Mouse (Mus musculus) gastrocnemius, adult 2 months (tissue): ENCODE measurements around the gene Rps18. TPM values are rescaled to one million over a fixed set of nuclear protein-coding genes. Genes with fewer than 3 reads are reported as not detected.

Experiments
- DNase-seq: peaks from one replicate; pipeline ENCODE4 v3.0.0; 2022
- H3K27ac ChIP-seq: fragments of 200-600 bp; 2 replicates; pipeline ENCODE4 v1.8.1; 2022; ENCODE audit warnings: mild to moderate bottlenecking
- H3K4me3 ChIP-seq: fragments of 200-600 bp; 2 replicates; pipeline ENCODE4 v1.8.1; 2022; ENCODE audit warnings: mild to moderate bottlenecking, moderate library complexity
- CTCF ChIP-seq: fragments of 200-600 bp; IDR thresholded peaks from 2 replicates; pipeline ENCODE4 v1.8.1; 2022; ENCODE audit warnings: antibody characterized with exemption, mild to moderate bottlenecking, moderate library complexity
- intact Hi-C: fragments of 180-260 bp; cut with DNase I; formaldehyde crosslinking; loops from one replicate; pipeline ENCODE4 v1.15.1; 2025
- total RNA-seq, 2 experiments: library from RNA; stranded (reverse); gene quantifications; 2 replicates each; pipeline ENCODE4 v1.2.3; 2021

Gene Rps18
- total RNA-seq, 2 experiments from 2014 or later = 364 to 443 TPM

DNA sequence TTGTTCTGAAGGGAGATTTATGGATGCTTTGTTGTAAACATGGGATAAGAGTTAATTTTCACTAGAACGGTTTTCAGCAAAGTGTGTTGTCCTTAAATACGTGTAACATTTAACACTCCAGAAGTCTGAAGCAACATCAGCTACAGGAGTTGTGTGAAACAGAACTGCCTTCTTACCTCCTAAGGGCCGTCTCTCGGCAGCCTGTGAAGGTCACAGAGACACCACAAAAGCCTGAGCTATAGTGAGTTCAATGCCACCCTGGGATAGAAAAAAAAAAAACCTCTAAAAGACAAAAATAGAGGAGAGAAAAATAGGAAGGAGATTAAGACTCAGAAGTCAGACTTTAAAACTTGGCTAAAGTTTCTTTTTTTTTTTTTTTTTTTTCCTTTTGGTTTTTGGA lies 53.7 kb downstream of the Rps18 start:
- Histone ChIP-seq H3K4me3 (no peak overlapping the region), H3K27ac (no peak overlapping the region)
- no peak for TF ChIP-seq CTCF
- DNase-seq = no peak
- intact Hi-C loops = no loop called here

Other genes starting within 250 kb of the Rps18 start
- 10 to 100 TPM; 88.8 to 90.7 TPM for gene March2, start 237.3 kb downstream of the Rps18 start, total RNA-seq
- gene Rab11b, start 195.5 kb downstream of the Rps18 start, total RNA-seq = 100 to 1,000 TPM; 134 to 150 TPM
- gene Angptl4, start 174.2 kb downstream of the Rps18 start, total RNA-seq = 1 to 10 TPM; 1.4 to 5.9 TPM
- gene Kank3, start 145.5 kb downstream of the Rps18 start, total RNA-seq = 10 to 100 TPM; 15.7 to 24.5 TPM
- gene Rps28, start 131.4 kb downstream of the Rps18 start, total RNA-seq = 100 to 1,000 TPM; 541 to 640 TPM
- 100 to 1,000 TPM; 351 to 407 TPM for gene Ndufa7, start 131.4 kb downstream of the Rps18 start, total RNA-seq
- gene Cd320, start 112.9 kb downstream of the Rps18 start, total RNA-seq = 10 to 100 TPM; 13.8 to 16.1 TPM
- not detected for gene Gm7029, start 82.2 kb downstream of the Rps18 start, total RNA-seq
- gene Kifc1, start 65.3 kb downstream of the Rps18 start, total RNA-seq = under 1 TPM; 0.23 to 0.33 TPM
- not detected for gene Platr17, start 50.9 kb downstream of the Rps18 start, total RNA-seq
- gene Daxx, start 46.6 kb downstream of the Rps18 start, total RNA-seq = 10 to 100 TPM; 13.3 to 13.9 TPM
- 10 to 100 TPM; 34.0 to 44.4 TPM for gene Tapbp, start 40.1 kb downstream of the Rps18 start, total RNA-seq
- gene Zbtb22, start 40.1 kb downstream of the Rps18 start, total RNA-seq = 10 to 100 TPM; 14.5 to 14.8 TPM
- 10 to 100 TPM; 31.4 to 34.0 TPM for gene Rgl2, start 26.5 kb downstream of the Rps18 start, total RNA-seq
- gene Pfdn6, start 15.7 kb downstream of the Rps18 start, total RNA-seq = 10 to 100 TPM; 51.2 to 67.6 TPM
- gene Wdr46, start 15.3 kb downstream of the Rps18 start, total RNA-seq = 1 to 10 TPM; 8.6 to 8.8 TPM
- 1 to 10 TPM; 1.3 to 1.4 TPM for gene B3galt4, start 4.5 kb downstream of the Rps18 start, total RNA-seq
- 10 to 100 TPM; 31.7 to 33.4 TPM for gene Vps52, start 189 bp downstream of the Rps18 start, total RNA-seq
- gene H2-K1, start 44.3 kb upstream of the Rps18 start, total RNA-seq = 10 to 100 TPM; 28.2 to 41.1 TPM
- gene Ring1, start 68.7 kb upstream of the Rps18 start, total RNA-seq = 10 to 100 TPM; 11.6 to 12.8 TPM
- 10 to 100 TPM; 69.9 to 82.3 TPM for gene H2-Ke6, start 72.1 kb upstream of the Rps18 start, total RNA-seq
- gene Slc39a7, start 75.7 kb upstream of the Rps18 start, total RNA-seq = 10 to 100 TPM; 44.6 to 49.5 TPM
- gene Rxrb, start 75.8 kb upstream of the Rps18 start, total RNA-seq = 10 to 100 TPM; 40.5 to 41.7 TPM
- 1 to 10 TPM; 3.0 to 9.6 TPM for gene Col11a2, start 83.4 kb upstream of the Rps18 start, total RNA-seq
- gene H2-Oa, start 136.3 kb upstream of the Rps18 start, total RNA-seq = not detected
- gene H2-DMa, start 163.5 kb upstream of the Rps18 start, total RNA-seq = 1 to 10 TPM; 3.0 to 3.1 TPM
- 10 to 100 TPM; 70.3 to 88.9 TPM for gene Brd2, start 166.6 kb upstream of the Rps18 start, total RNA-seq
- gene H2-DMb2, start 187.3 kb upstream of the Rps18 start, total RNA-seq = under 1 TPM; 0.46 to 0.47 TPM
- under 1 TPM; 0.38 to 0.61 TPM for gene H2-DMb1, start 197.1 kb upstream of the Rps18 start, total RNA-seq
- gene Tap1, start 231.6 kb upstream of the Rps18 start, total RNA-seq = 1 to 10 TPM in 1 of 2 experiments, under 1 TPM in 1; 0.74 to 1.5 TPM
- 1 to 10 TPM; 1.4 to 1.7 TPM for gene Psmb9, start 231.8 kb upstream of the Rps18 start, total RNA-seq
- gene Psmb8, start 241.7 kb upstream of the Rps18 start, total RNA-seq = 1 to 10 TPM; 2.2 to 3.4 TPM
- gene Tap2, start 247.5 kb upstream of the Rps18 start, total RNA-seq = 1 to 10 TPM; 4.9 to 7.5 TPM